Mouse (Mus musculus): Measurements from ENCODE around the gene Klf17. TPM values are rescaled to one million over a fixed set of nuclear protein-coding genes. Genes with fewer than 3 reads are reported as not detected.

Klf17 gene
- total and polyA plus RNA-seq, 3 experiments: not detected

DNA sequence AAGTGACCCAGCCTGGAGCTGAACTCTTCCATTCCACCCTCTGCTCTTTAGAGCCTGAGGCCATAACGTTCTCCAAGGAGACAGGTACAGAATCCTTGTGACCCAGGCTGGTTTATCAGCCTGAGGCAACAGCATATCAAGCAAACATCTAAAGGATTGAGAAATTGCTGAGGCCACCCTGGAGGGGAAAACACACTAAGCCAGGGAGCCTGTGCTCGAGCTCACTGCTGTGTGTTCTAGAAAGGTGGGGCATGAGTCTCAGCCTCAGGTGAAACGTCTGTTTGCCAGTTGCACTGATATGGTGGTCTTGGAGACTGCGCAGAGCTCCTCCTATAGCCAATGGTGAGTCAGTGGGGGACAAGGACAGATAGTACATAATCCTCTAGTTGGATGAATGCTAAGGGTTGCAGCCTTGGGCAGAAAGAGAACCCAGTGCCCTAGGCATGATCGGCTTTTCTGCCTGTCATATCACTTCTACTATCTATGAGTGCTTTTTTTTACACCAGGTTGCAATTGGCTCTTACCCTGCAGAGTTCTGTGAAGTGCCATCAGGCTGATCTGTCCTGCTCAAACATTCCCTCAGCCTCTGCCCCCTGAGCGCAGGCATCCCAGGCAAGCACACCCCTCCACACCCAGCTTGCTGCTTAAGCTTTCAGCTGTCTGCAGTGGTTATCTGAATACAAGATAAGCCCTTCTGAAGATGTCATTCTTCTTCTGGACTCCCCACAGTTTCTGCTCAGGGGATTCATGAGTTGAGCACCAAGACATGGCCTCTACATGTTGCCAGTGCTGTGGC lies 51.9 kb downstream of the Klf17 start:
- Histone ChIP-seq H3K4me3 (replicated peaks in 1 of 3; ENCODE audit: low read depth in 2 of 3, low read length in 2 of 3, poor library complexity in 1 of 3) (no peak overlapping the region), H3K9ac (ENCODE audit: insufficient read depth, low read depth) (no peak overlapping the region), H3K9me3 (replicated peaks; ENCODE audit: low read length) (no peaks in the 10 kb centered on the region), H3K4me2 (ENCODE audit: insufficient read depth, low read depth, poor library complexity, severe bottlenecking) (no peak overlapping the region), H3K27ac (ENCODE audit: insufficient read depth, low read depth) (no peak overlapping the region), H3K27me3 (replicated peaks) (peaks cover 4% of the 10 kb centered on the region), H3K4me1 (ENCODE audit: control insufficient read depth in 1 of 2, insufficient read depth in 2 of 2) (no peaks in the 10 kb centered on the region), H3K36me3 (replicated peaks in 1 of 2; ENCODE audit: control insufficient read depth in 1 of 2, insufficient read depth in 1 of 2, low read length in 1 of 2) (no peaks in the 10 kb centered on the region), H3K79me2 (replicated peaks; ENCODE audit: control insufficient read depth, extremely low read depth, insufficient read depth, poor library complexity, severe bottlenecking) (no peaks in the 10 kb centered on the region)
- TF ChIP-seq IRF4 (IDR thresholded peaks at IDR 0.05; ENCODE audit: low read depth, low read length) (no peak), KAT2A (IDR thresholded peaks at IDR 0.05; ENCODE audit: insufficient replicate concordance, low read length) (no peak), JUN (IDR thresholded peaks at IDR 0.05; ENCODE audit: insufficient read depth, low read depth, low read length) (no peak)
- in situ Hi-C loops (cut with MboI; ENCODE audit: low pct_ligation_motif_present, low pct_unique_long_range_greater_than_20kb, low sequenced_read_pairs) (loop anchor here (10.0 kb wide), 1 partner anchor 61 kb away; no protein-coding TSS in a partner anchor), dilution Hi-C loops (cut with MboI; ENCODE audit: extremely low pct_ligation_motif_present, extremely low pct_unique_long_range_greater_than_20kb, low sequenced_read_pairs) (no loop called here)
- no peak for DNase-seq (ENCODE audit: extremely low read depth)

DNA sequence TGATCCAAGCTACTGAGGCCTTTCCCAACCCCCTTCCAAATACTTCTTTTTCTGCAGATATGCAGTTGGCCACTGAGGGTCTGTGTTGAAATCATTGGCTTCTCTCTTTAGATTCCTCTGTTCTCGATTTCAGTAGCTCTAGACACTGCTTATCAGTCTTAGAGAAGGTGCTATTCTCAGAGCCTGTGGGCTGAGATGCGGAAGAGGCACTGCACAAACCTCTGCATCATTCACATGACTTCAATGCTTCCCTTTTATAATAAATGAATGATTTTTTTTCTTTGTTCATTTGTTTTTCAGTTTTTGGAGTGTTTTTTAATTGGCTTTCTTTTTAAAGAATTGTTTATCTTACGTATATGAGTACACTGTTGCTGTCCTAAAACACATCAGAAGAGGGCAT lies 53.1 kb downstream of the Klf17 start:
- H3K4me1 ChIP-seq (ENCODE audit: control insufficient read depth in 1 of 2, insufficient read depth in 2 of 2): no peaks in the 10 kb centered on the region
- H3K36me3 ChIP-seq (replicated peaks in 1 of 2; ENCODE audit: control insufficient read depth in 1 of 2, insufficient read depth in 1 of 2, low read length in 1 of 2): no peaks in the 10 kb centered on the region
- H3K27me3 ChIP-seq (replicated peaks): peaks cover 4% of the 10 kb centered on the region
- no peak overlapping the region for H3K27ac ChIP-seq (ENCODE audit: insufficient read depth, low read depth)
- H3K9me3 ChIP-seq (replicated peaks; ENCODE audit: low read length): no peaks in the 10 kb centered on the region
- no peak overlapping the region for H3K4me2 ChIP-seq (ENCODE audit: insufficient read depth, low read depth, poor library complexity, severe bottlenecking)
- no peak for TF ChIP-seq JUND (conservative IDR thresholded peaks at IDR 0.05; ENCODE audit: low read depth, low read length)
- no peak for TF ChIP-seq MXI1 (IDR thresholded peaks at IDR 0.05; ENCODE audit: low read depth, low read length)
- no peak for TF ChIP-seq ETS1 (conservative IDR thresholded peaks at IDR 0.05; ENCODE audit: low read depth, low read length)
- no peak for TF ChIP-seq MAFK (IDR thresholded peaks at IDR 0.05; ENCODE audit: insufficient replicate concordance, low read length)
- no peak for TF ChIP-seq ZMIZ1 (IDR thresholded peaks at IDR 0.05; ENCODE audit: low read depth, low read length)
- TF ChIP-seq USF2 (conservative IDR thresholded peaks at IDR 0.05; ENCODE audit: low read depth, low read length): no peak
- TF ChIP-seq POLR2AphosphoS2 (IDR thresholded peaks at IDR 0.05; ENCODE audit: low read depth, low read length): no peak
- no peak for TF ChIP-seq E2F4 (IDR thresholded peaks at IDR 0.05; ENCODE audit: insufficient replicate concordance, low read depth, low read length)
- TF ChIP-seq MAX (IDR thresholded peaks at IDR 0.05; ENCODE audit: low read length): no peak
- no peak for TF ChIP-seq ELF1 (IDR thresholded peaks at IDR 0.05; ENCODE audit: low read depth, low read length)
- TF ChIP-seq POLR2A (IDR thresholded peaks at IDR 0.05; ENCODE audit: low read depth, low read length): no peak
- no peak for TF ChIP-seq BHLHE40 (IDR thresholded peaks at IDR 0.05; ENCODE audit: low read depth, low read length)
- TF ChIP-seq CTCF (conservative IDR thresholded peaks at IDR 0.05 in 1 of 2, IDR thresholded peaks at IDR 0.05 in 1 of 2; ENCODE audit: low read depth in 2 of 2, low read length in 2 of 2): no peak
- TF ChIP-seq RCOR1 (conservative IDR thresholded peaks at IDR 0.05; ENCODE audit: low read depth, low read length): no peak
- no peak for TF ChIP-seq USF1 (IDR thresholded peaks at IDR 0.05; ENCODE audit: low read depth, low read length)
- TF ChIP-seq MAZ (IDR thresholded peaks at IDR 0.05; ENCODE audit: low read depth, low read length): no peak
- H3K9ac ChIP-seq (ENCODE audit: insufficient read depth, low read depth): no peak overlapping the region
- dilution Hi-C loops (cut with MboI; ENCODE audit: extremely low pct_ligation_motif_present, extremely low pct_unique_long_range_greater_than_20kb, low sequenced_read_pairs): no loop called here
- no peaks in the 10 kb centered on the region for H3K79me2 ChIP-seq (replicated peaks; ENCODE audit: control insufficient read depth, extremely low read depth, insufficient read depth, poor library complexity, severe bottlenecking)
- in situ Hi-C loops (cut with MboI; ENCODE audit: low pct_ligation_motif_present, low pct_unique_long_range_greater_than_20kb, low sequenced_read_pairs): loop anchor here (10.0 kb wide), 1 partner anchor 62 kb away; no protein-coding TSS in a partner anchor
- no peak overlapping the region for H3K4me3 ChIP-seq (replicated peaks in 1 of 3; ENCODE audit: low read depth in 2 of 3, low read length in 2 of 3, poor library complexity in 1 of 3)
- no peak for DNase-seq (ENCODE audit: extremely low read depth)

Data from CH12.LX (cell line).